Mouse (Mus musculus): ENCODE data around the gene Uvrag.

GRCm38 (mm10) chr7:99152756-99153155, 11.8 kb upstream of the Uvrag start:
- TF ChIP-seq CTCF (IDR thresholded peaks at IDR 0.05; ENCODE audit: low read depth, low read length) (no peak), TAL1 (conservative IDR thresholded peaks at IDR 0.05; ENCODE audit: low read depth, low read length) (no peak), GATA2 (IDR thresholded peaks at IDR 0.05; ENCODE audit: borderline replicate concordance, low read depth, low read length) (no peak), GATA1 (IDR thresholded peaks at IDR 0.05; ENCODE audit: borderline replicate concordance, low read length) (no peak), POLR2AphosphoS5 (IDR thresholded peaks at IDR 0.05; ENCODE audit: insufficient replicate concordance, low read depth, low read length) (no peak)

All from G1E (cell line).